In the genomic region with DNA sequence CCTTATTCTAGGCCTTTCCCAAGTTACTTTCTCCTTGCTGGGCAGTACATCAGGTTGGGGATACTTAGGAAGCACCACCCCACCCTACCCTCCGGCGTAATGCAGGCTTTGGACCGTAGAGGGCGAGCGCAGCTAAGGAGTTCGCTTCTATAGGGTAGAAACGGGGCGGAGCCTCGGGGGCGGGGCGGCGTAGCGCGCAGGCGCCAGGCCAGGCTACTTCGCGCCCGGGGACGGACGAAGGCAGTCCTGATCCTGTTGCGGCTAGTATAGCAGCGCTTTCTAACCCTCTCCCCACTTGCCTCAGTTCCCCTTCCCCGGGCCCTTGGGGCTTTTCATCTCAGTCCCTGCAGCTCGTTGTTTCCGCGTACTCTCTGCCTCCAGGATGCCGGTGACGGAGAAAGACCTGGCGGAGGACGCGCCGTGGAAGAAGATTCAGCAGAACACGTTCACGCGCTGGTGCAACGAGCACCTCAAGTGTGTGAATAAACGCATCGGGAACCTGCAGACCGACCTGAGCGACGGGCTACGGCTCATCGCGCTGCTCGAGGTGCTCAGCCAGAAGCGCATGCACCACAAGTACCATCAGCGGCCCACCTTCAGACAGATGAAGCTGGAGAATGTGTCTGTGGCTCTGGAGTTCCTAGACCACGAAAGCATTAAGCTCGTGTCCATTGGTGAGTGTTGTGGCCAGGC, we compare ENCODE assay signal across 8 mouse cellular contexts. TPM values are rescaled to one million over a fixed set of nuclear protein-coding genes. Genes with fewer than 3 reads are reported as not detected.
DNase-seq lines count a peak whose midpoint lies in the region; ATAC-seq lines count a peak whose summit lies in the region.

A gene (plus strand): TSS at position 188 of the 693 bp plus-strand sequence.

- H3K27me3 ChIP-seq in hindbrain, embryonic 15.5 days = no peaks in the 10 kb centered on the region

- H3K9ac ChIP-seq in hindbrain, embryonic 15.5 days = peak within 1 kb of the TSS; percentile 72

- peak within 1 kb of the TSS; percentile 76 for H3K4me2 ChIP-seq in hindbrain, embryonic 15.5 days

- peak; percentile 97 for ATAC-seq in hindbrain, embryonic 15.5 days (ENCODE audit: low FRiP score, low read depth)

- H3K4me1 ChIP-seq in hindbrain, embryonic 15.5 days (replicated peaks) = peaks cover 36% of the 10 kb centered on the region

- peak within 1 kb of the TSS; percentile 58 for H3K4me3 ChIP-seq in hindbrain, embryonic 15.5 days

- WGBS in hindbrain, embryonic 15.5 days = under 1% methylated on average over 49 of the region's 49 CpGs

- no peaks in the 10 kb centered on the region for H3K36me3 ChIP-seq in hindbrain, embryonic 15.5 days

- H3K9me3 ChIP-seq in hindbrain, embryonic 15.5 days = no peaks in the 10 kb centered on the region

- DNase-seq in WW6 (ENCODE audit: low read depth, low spot score) = peak; percentile 91
- DNase-seq in cerebellum, postnatal 25 days = peak; percentile 99
- DNase-seq in gastrocnemius, adult 18-20 months (ENCODE audit: low spot score) = peak; percentile 95
- peak; percentile 95 to 96 for DNase-seq in layer of hippocampus, postnatal 36 days
- peak; percentile 96 for DNase-seq in lung, postnatal 25 days (ENCODE audit: low spot score)
- DNase-seq in retina, adult 2 months (ENCODE audit: low read depth, low spot score) = peak; percentile 86
- peak; percentile 97 for DNase-seq in thymus, postnatal 25 days

- peak within 1 kb of the TSS; percentile 86 for H3K27ac ChIP-seq in hindbrain, embryonic 15.5 days (replicated peaks)

RNA-seq across cellular contexts. Expression of the gene that starts here (rescaled TPM):
- 10 to 100 TPM in 1 of 2 experiments, 1 to 10 TPM in 1; 6.2 to 10.5 TPM for total RNA-seq in gastrocnemius, adult 18-20 months (2021)
- 7.8 and 22.5 TPM in 2 replicates for polyA plus RNA-seq in hindbrain, embryonic 15.5 days (2015; fragmentation: Nextera tagmentation; extraction: Ambion mirVana)
- total RNA-seq in layer of hippocampus, postnatal 36 days (2021) = 10 to 100 TPM; 37.0 to 73.4 TPM

Comparison
In these comparisons a context has a peak if more than half of its experiments do, and no peak if none do; other contexts are left out.
1. Peak in every context shown above with its lines: DNase-seq, ATAC-seq, H3K4me3 ChIP-seq and H3K27ac ChIP-seq.